Mouse (Mus musculus) ES-E14 (cell line): ENCODE measurements at regions not wholly inside any gene's neighbourhood (a gene's known extent, or its start where the extent isn't known, plus 50 kb on each side); places are given as distances from the start of the nearest gene placed in this dataset.
"Not testable (repeated sequence)": the region's sequence is repeated elsewhere in the genome, so short reads cannot be mapped to it uniquely, and the experiment has no call there.

ENCODE experiments used
- DNase-seq: peaks from one replicate; pipeline ENCODE4 v3.0.0-alpha.2; 2013; ENCODE audit warnings: low read depth, low spot score
- H3K27ac ChIP-seq: 2 replicates; pipeline ENCODE4 v1.5.1; 2012; ENCODE audit warnings: low read depth, mild to moderate bottlenecking, low read length, moderate library complexity, mixed read lengths; ENCODE audit not compliant: poor library complexity, insufficient read depth, severe bottlenecking
- H3K36me3 ChIP-seq: 2 replicates; pipeline ENCODE4 v1.6.1; 2012; ENCODE audit warnings: mild to moderate bottlenecking, low read length, moderate library complexity, mixed read lengths; ENCODE audit not compliant: control insufficient read depth, poor library complexity, insufficient read depth, severe bottlenecking
- H3K4me1 ChIP-seq, 2 experiments: fragments of 150-350 bp in 1 of 2; sonication (generic) in 1 of 2; 2 replicates each; pipeline ENCODE4 v1.6.1; 2012; ENCODE audit warnings: low read length in 2 of 2, mild to moderate bottlenecking in 1 of 2, mixed read lengths in 1 of 2; ENCODE audit not compliant: control insufficient read depth in 2 of 2, insufficient read depth in 2 of 2, poor library complexity in 1 of 2
- H3K4me3 ChIP-seq, 2 experiments: fragments of 150-350 bp in 1 of 2; sonication (generic) in 1 of 2; 2 replicates each; pipeline ENCODE4 v1.5.1; 2012; ENCODE audit warnings: low read length in 2 of 2, low read depth in 1 of 2, mild to moderate bottlenecking in 1 of 2, mixed read lengths in 1 of 2; ENCODE audit not compliant: insufficient read depth in 1 of 2, poor library complexity in 1 of 2, severe bottlenecking in 1 of 2
- H3K9ac ChIP-seq: 2 replicates; pipeline ENCODE4 v1.6.1; 2012; ENCODE audit warnings: low read depth, mild to moderate bottlenecking, low read length, mixed read lengths; ENCODE audit not compliant: poor library complexity, insufficient read depth, severe bottlenecking
- H3K9me3 ChIP-seq: fragments of 150-350 bp; sonication (generic); 2 replicates; pipeline ENCODE4 v1.6.1; 2012; ENCODE audit warnings: low read depth, mild to moderate bottlenecking, low read length; ENCODE audit not compliant: control insufficient read depth, insufficient read depth
- CHD2 ChIP-seq: IDR thresholded peaks from 2 replicates; pipeline ENCODE4 v1.6.1; 2014; ENCODE audit warnings: mild to moderate bottlenecking, low read depth, low read length, inconsistent platforms
- HCFC1 ChIP-seq: IDR thresholded peaks from 2 replicates; pipeline ENCODE4 v1.6.1; 2012; ENCODE audit warnings: low read length, inconsistent platforms, borderline replicate concordance; ENCODE audit not compliant: insufficient read depth
- MAFK ChIP-seq: IDR thresholded peaks from 2 replicates; pipeline ENCODE4 v1.6.1; 2014; ENCODE audit warnings: mild to moderate bottlenecking, low read depth, low read length, inconsistent platforms; ENCODE audit not compliant: insufficient read depth
- ZC3H11A ChIP-seq: IDR thresholded peaks from 2 replicates; pipeline ENCODE4 v1.6.1; 2012; ENCODE audit warnings: low read depth, mild to moderate bottlenecking, inconsistent platforms, low read length, borderline replicate concordance
- ZNF384 ChIP-seq: IDR thresholded peaks from 2 replicates; pipeline ENCODE4 v1.6.1; 2012; ENCODE audit warnings: low read depth, low read length, inconsistent platforms
- in situ Hi-C, 2 experiments: fragments of 600-800 bp; cut with MboI; formaldehyde crosslinking; loops; one replicate each; pipeline ENCODE4 v1.15.1; 2025; ENCODE audit warnings: low sequenced_read_pairs in 2 of 2, inconsistent platforms in 1 of 2; ENCODE audit not compliant: unreplicated experiment in 2 of 2

- Histone ChIP-seq H3K27ac (no peak overlapping the region), H3K9me3 (no peaks in the 10 kb centered on the region), H3K9ac (no peak overlapping the region), H3K36me3 (no peaks in the 10 kb centered on the region), H3K4me3 (no peak overlapping the region), H3K4me1 (no peaks in the 10 kb centered on the region)
- in situ Hi-C loops, result no loop called here
- TF ChIP-seq HCFC1, result no peak
- TF ChIP-seq MAFK, result no peak
- no peak for TF ChIP-seq CHD2
- no peak for TF ChIP-seq ZC3H11A
- TF ChIP-seq ZNF384, result no peak
- no peak for DNase-seq
Measured at GRCm38 (mm10) chr10:37760542-37761367, 622.0 kb upstream of the Marcks start.

GRCm38 (mm10) chr10:37741581-37741980 is 602.9 kb upstream of the Marcks start:
- no peaks in the 10 kb centered on the region for H3K36me3 ChIP-seq
- DNase-seq, result no peak
- TF ChIP-seq CHD2 (no peak), MAFK (no peak), HCFC1 (no peak), ZC3H11A (no peak), ZNF384 (no peak)
- H3K27ac ChIP-seq, result no peak overlapping the region
- H3K4me1 ChIP-seq, result no peaks in the 10 kb centered on the region
- H3K9me3 ChIP-seq, result no peaks in the 10 kb centered on the region
- H3K9ac ChIP-seq, result no peak overlapping the region
- H3K4me3 ChIP-seq, result no peak overlapping the region
- in situ Hi-C loops, result no loop called here

GRCm38 (mm10) chr10:37739024-37739423 is 600.3 kb upstream of the Marcks start:
- in situ Hi-C loops, result no loop called here
- H3K4me1 ChIP-seq, result no peaks in the 10 kb centered on the region
- no peak for TF ChIP-seq MAFK
- TF ChIP-seq ZNF384, result no peak
- no peak for TF ChIP-seq CHD2
- no peak for TF ChIP-seq HCFC1
- H3K9me3 ChIP-seq, result no peaks in the 10 kb centered on the region
- H3K36me3 ChIP-seq, result no peaks in the 10 kb centered on the region
- no peak overlapping the region for H3K4me3 ChIP-seq
- no peak for DNase-seq
- no peak overlapping the region for H3K27ac ChIP-seq
- H3K9ac ChIP-seq, result no peak overlapping the region

GRCm38 (mm10) chr10:37725609-37726008 is 586.9 kb upstream of the Marcks start:
- in situ Hi-C loops, result no loop called here
- Histone ChIP-seq H3K36me3 (no peaks in the 10 kb centered on the region), H3K9ac (no peak overlapping the region), H3K27ac (no peak overlapping the region), H3K4me1 (no peaks in the 10 kb centered on the region), H3K9me3 (no peaks in the 10 kb centered on the region), H3K4me3 (no peak overlapping the region)
- DNase-seq, result no peak
- TF ChIP-seq ZC3H11A, result no peak
- no peak for TF ChIP-seq HCFC1
- no peak for TF ChIP-seq MAFK
- TF ChIP-seq ZNF384, result no peak
- TF ChIP-seq CHD2, result no peak

- H3K4me3 ChIP-seq, in situ Hi-C loops, H3K9me3 ChIP-seq, H3K27ac ChIP-seq, H3K4me1 ChIP-seq, H3K36me3 ChIP-seq, H3K9ac ChIP-seq, DNase-seq: not testable (repeated sequence)
Measured at GRCm38 (mm10) chr10:37724994-37725393, 586.3 kb upstream of the Marcks start.
